Mouse (Mus musculus) kidney, adult 2 months (tissue): ENCODE results near the gene Mr1. TPM values are rescaled to one million over a fixed set of nuclear protein-coding genes. Genes with fewer than 3 reads are reported as not detected.

ENCODE experiments used
- DNase-seq: peaks from one replicate; pipeline ENCODE4 v3.0.0; 2021
- H3K27ac ChIP-seq: fragments of 200-500 bp; 2 replicates; pipeline ENCODE4 v1.5.1; 2012; ENCODE audit warnings: low read depth, low read length, control low read depth, inconsistent platforms; ENCODE audit not compliant: insufficient read depth
- H3K27me3 ChIP-seq: fragments of 200-500 bp; replicated peaks from 2 replicates; pipeline ENCODE4 v1.6.1; 2012; ENCODE audit warnings: mild to moderate bottlenecking, moderate library complexity, low read length, inconsistent platforms; ENCODE audit not compliant: control insufficient read depth, insufficient read depth
- H3K36me3 ChIP-seq: fragments of 200-500 bp; 2 replicates; pipeline ENCODE4 v1.6.1; 2012; ENCODE audit warnings: mild to moderate bottlenecking, moderate library complexity, low read length, inconsistent platforms; ENCODE audit not compliant: control insufficient read depth, insufficient read depth
- H3K4me1 ChIP-seq: fragments of 200-500 bp; 2 replicates; pipeline ENCODE4 v1.6.1; 2011; ENCODE audit warnings: low read length; ENCODE audit not compliant: control insufficient read depth, insufficient read depth
- H3K4me3 ChIP-seq: fragments of 200-500 bp; 2 replicates; pipeline ENCODE4 v1.5.1; 2011; ENCODE audit warnings: mild to moderate bottlenecking, low read depth, low read length, control low read depth; ENCODE audit not compliant: insufficient read depth
- CTCF ChIP-seq: fragments of 200-500 bp; conservative IDR thresholded peaks from 2 replicates; pipeline ENCODE4 v1.5.1; 2011; ENCODE audit warnings: low read depth, mild to moderate bottlenecking, control low read depth, low read length, moderate library complexity, mixed read lengths; ENCODE audit not compliant: insufficient read depth, insufficient read length
- POLR2A ChIP-seq: fragments of 200-500 bp; IDR thresholded peaks from one replicate; pipeline ENCODE4 v1.6.1; 2011; ENCODE audit warnings: low read depth, low read length, control low read depth
- WGBS: fragments of 180-500 bp; shearing (Covaris S2); methylation state at CpG from one replicate; pipeline ENCODE4 v1.1.7; 2018; 5-methylcytosine and 5-hydroxymethylcytosine counted together
- polyA plus RNA-seq: library from polyadenylated mRNA; depleted of rRNA; stranded (reverse); fragments of >200 nt; gene quantifications from 2 replicates; pipeline ENCODE4 v1.2.3, GENCODE M21; 2012; rRNA removed

The Mr1 gene
- polyA plus RNA-seq, 1 experiment, result 4.5 TPM

- WGBS, result 41% methylated on average over 11 of the region's 11 CpGs
- H3K4me1 ChIP-seq, result peaks cover 28% of the 10 kb centered on the region
Measured at GRCm38 (mm10) chr1:155082158-155082964, 64.3 kb downstream of the Mr1 start.

GRCm38 (mm10) chr1:155077675-155078074 lies 68.9 kb downstream of the Mr1 start:
- H3K4me1 ChIP-seq, result 0 out of 2 replicates have a peak, but pooled peaks cover 2% of the 10 kb centered on the region
- 88% methylated on average over 3 of the region's 3 CpGs for WGBS
- no peaks in the 10 kb centered on the region for H3K27me3 ChIP-seq
- no peak overlapping the region for H3K4me3 ChIP-seq
- no peaks in the 10 kb centered on the region for H3K36me3 ChIP-seq
- DNase-seq, result peak; percentile 43
- TF ChIP-seq POLR2A (no peak), CTCF (no peak)
- H3K27ac ChIP-seq, result no peak overlapping the region

More at GRCm38 (mm10) chr1:155082158-155082964, 64.3 kb downstream of the Mr1 start:
- TF ChIP-seq CTCF, result no peak
- no peak for TF ChIP-seq POLR2A
- Histone ChIP-seq H3K27ac (peak overlapping the region; percentile 75), H3K36me3 (no peaks in the 10 kb centered on the region), H3K27me3 (no peaks in the 10 kb centered on the region), H3K4me3 (no peak overlapping the region)
- DNase-seq, result peak; percentile 76

Other genes starting within 250 kb of the Mr1 start
- 8.6 and 9.8 TPM in 2 replicates for gene Ier5, start 47.2 kb downstream of the Mr1 start, polyA plus RNA-seq
- gene Stx6, start 11.9 kb upstream of the Mr1 start, polyA plus RNA-seq, result 38.9 and 42.6 TPM in 2 replicates
- gene BC034090, start 97.6 kb upstream of the Mr1 start, polyA plus RNA-seq, result 92.2 and 98.3 TPM in 2 replicates